ENCODE assay signal across 13 mouse cellular contexts in genomic region chr14:61603069-61603755, GRCm38 (mm10). TPM values are rescaled to one million over a fixed set of nuclear protein-coding genes. Genes with fewer than 3 reads are reported as not detected.
DNase-seq lines count a peak whose midpoint lies in the region; ATAC-seq and TF ChIP-seq lines count a peak whose summit lies in the region.
"Had no signal": no experiment of that assay in that cellular context is flagged by ENCODE, and none has a peak within 500 bp of the region (broad histone marks: within the 10 kb centered on the region; RNA-seq: fewer than 3 reads in every experiment).

No protein-coding gene starts in this region.

- WGBS in hindbrain, embryonic 10.5 days, result 77% methylated on average over 8 of the region's 8 CpGs
- WGBS in hindbrain, postnatal 0 days, result 66% methylated on average over 8 of the region's 8 CpGs
- WGBS in neural tube, embryonic 11.5 days, result 74% methylated on average over 8 of the region's 8 CpGs
- WGBS in neural tube, embryonic 15.5 days, result 61% methylated on average over 8 of the region's 8 CpGs
- 66% methylated on average over 8 of the region's 8 CpGs for WGBS in forebrain, embryonic 12.5 days
- 71% methylated on average over 8 of the region's 8 CpGs for WGBS in stomach, embryonic 16.5 days

- no peak for ATAC-seq in hindbrain, postnatal 0 days
- no peak for ATAC-seq in neural tube, embryonic 11.5 days (ENCODE audit: insufficient read depth, low FRiP score, low TSS enrichment)
- no peak for ATAC-seq in neural tube, embryonic 15.5 days (ENCODE audit: low FRiP score)
- ATAC-seq in forebrain, embryonic 12.5 days (ENCODE audit: low FRiP score), result peak; percentile 74; the same call in 1 of the 2 replicates
- peak; percentile 34; the same call in 1 of the 2 replicates for ATAC-seq in stomach, embryonic 16.5 days (ENCODE audit: insufficient read depth, low FRiP score)

- no peaks in the 10 kb centered on the region for H3K9me3 ChIP-seq in hindbrain, embryonic 10.5 days
- H3K9me3 ChIP-seq in hindbrain, postnatal 0 days (ENCODE audit: low read length), result no peaks in the 10 kb centered on the region
- no peaks in the 10 kb centered on the region for H3K9me3 ChIP-seq in neural tube, embryonic 11.5 days (ENCODE audit: control insufficient read depth, low read length)
- no peaks in the 10 kb centered on the region for H3K9me3 ChIP-seq in neural tube, embryonic 15.5 days (replicated peaks)
- H3K9me3 ChIP-seq in forebrain, embryonic 12.5 days, result no peaks in the 10 kb centered on the region
- no peaks in the 10 kb centered on the region for H3K9me3 ChIP-seq in stomach, embryonic 16.5 days (replicated peaks; ENCODE audit: control insufficient read depth, low read length)
- H3K9me3 ChIP-seq: heart, embryonic 13.5 days had no signal

- H3K9ac ChIP-seq in hindbrain, postnatal 0 days (replicated peaks; ENCODE audit: low read length), result no peak overlapping the region
- no peak overlapping the region for H3K9ac ChIP-seq in neural tube, embryonic 11.5 days (ENCODE audit: low read length)
- no peak overlapping the region for H3K9ac ChIP-seq in neural tube, embryonic 15.5 days (replicated peaks)
- no peak overlapping the region for H3K9ac ChIP-seq in forebrain, embryonic 12.5 days
- no peak overlapping the region for H3K9ac ChIP-seq in stomach, embryonic 16.5 days (ENCODE audit: low read length)
- H3K9ac ChIP-seq: heart, embryonic 13.5 days had no signal

- no peaks in the 10 kb centered on the region for H3K27me3 ChIP-seq in hindbrain, embryonic 10.5 days (ENCODE audit: insufficient read depth, poor library complexity, severe bottlenecking)
- no peaks in the 10 kb centered on the region for H3K27me3 ChIP-seq in hindbrain, postnatal 0 days (ENCODE audit: insufficient read depth, low read length)
- no peaks in the 10 kb centered on the region for H3K27me3 ChIP-seq in neural tube, embryonic 11.5 days (ENCODE audit: control insufficient read depth, insufficient read depth, low read length)
- no peaks in the 10 kb centered on the region for H3K27me3 ChIP-seq in neural tube, embryonic 15.5 days (replicated peaks)
- no peaks in the 10 kb centered on the region for H3K27me3 ChIP-seq in forebrain, embryonic 12.5 days
- H3K27me3 ChIP-seq in stomach, embryonic 16.5 days (ENCODE audit: control insufficient read depth, insufficient read depth, low read length), result no peaks in the 10 kb centered on the region
- H3K27me3 ChIP-seq: heart, embryonic 13.5 days had no signal

- no peak overlapping the region for H3K4me3 ChIP-seq in hindbrain, embryonic 10.5 days
- no peak overlapping the region for H3K4me3 ChIP-seq in hindbrain, postnatal 0 days (ENCODE audit: low read length)
- H3K4me3 ChIP-seq in neural tube, embryonic 11.5 days (ENCODE audit: low read depth, low read length), result no peak overlapping the region
- H3K4me3 ChIP-seq in neural tube, embryonic 15.5 days (replicated peaks), result no peak overlapping the region
- H3K4me3 ChIP-seq in forebrain, embryonic 12.5 days (replicated peaks), result no peak overlapping the region
- no peak overlapping the region for H3K4me3 ChIP-seq in stomach, embryonic 16.5 days (replicated peaks; ENCODE audit: low read length)
- H3K4me3 ChIP-seq: heart, embryonic 13.5 days had no signal

- H3K36me3 ChIP-seq in hindbrain, embryonic 10.5 days, result peaks cover 29% of the 10 kb centered on the region
- no peaks in the 10 kb centered on the region; the same call in 1 of the 2 replicates for H3K36me3 ChIP-seq in hindbrain, postnatal 0 days (ENCODE audit: insufficient read depth, low read length)
- no peaks in the 10 kb centered on the region for H3K36me3 ChIP-seq in neural tube, embryonic 11.5 days (ENCODE audit: control insufficient read depth, insufficient read depth, low read length)
- peaks cover 37% of the 10 kb centered on the region for H3K36me3 ChIP-seq in neural tube, embryonic 15.5 days
- peaks cover 37% of the 10 kb centered on the region for H3K36me3 ChIP-seq in forebrain, embryonic 12.5 days (replicated peaks)
- peaks cover 6% of the 10 kb centered on the region; the same call in 1 of the 2 replicates for H3K36me3 ChIP-seq in stomach, embryonic 16.5 days (ENCODE audit: control insufficient read depth, insufficient read depth, low read length)

- peaks cover 13% of the 10 kb centered on the region for H3K4me1 ChIP-seq in hindbrain, embryonic 10.5 days (replicated peaks)
- H3K4me1 ChIP-seq in hindbrain, postnatal 0 days (ENCODE audit: insufficient read depth, low read length), result peaks cover 3% of the 10 kb centered on the region; the same call in 1 of the 2 replicates
- H3K4me1 ChIP-seq in neural tube, embryonic 11.5 days (ENCODE audit: control insufficient read depth, insufficient read depth, low read length), result peaks cover 7% of the 10 kb centered on the region; the same call in 1 of the 2 replicates
- peaks cover 29% of the 10 kb centered on the region for H3K4me1 ChIP-seq in neural tube, embryonic 15.5 days
- peaks cover 17% of the 10 kb centered on the region for H3K4me1 ChIP-seq in forebrain, embryonic 12.5 days
- H3K4me1 ChIP-seq in stomach, embryonic 16.5 days (ENCODE audit: control insufficient read depth, insufficient read depth, low read length), result peaks cover 10% of the 10 kb centered on the region

- TF ChIP-seq CTCF in hindbrain, postnatal 0 days (IDR thresholded peaks at IDR 0.05; ENCODE audit: low read depth), result no peak

- peak overlapping the region; percentile 57 for H3K27ac ChIP-seq in hindbrain, embryonic 10.5 days
- no peak overlapping the region for H3K27ac ChIP-seq in hindbrain, postnatal 0 days
- H3K27ac ChIP-seq in neural tube, embryonic 11.5 days (ENCODE audit: low read depth, low read length), result no peak overlapping the region
- no peak overlapping the region for H3K27ac ChIP-seq in neural tube, embryonic 15.5 days (replicated peaks)
- H3K27ac ChIP-seq in forebrain, embryonic 12.5 days, result peak overlapping the region; percentile 27; the same call in 1 of the 2 replicates
- H3K27ac ChIP-seq in stomach, embryonic 16.5 days (ENCODE audit: low read length), result peak overlapping the region; percentile 40
- H3K27ac ChIP-seq: heart, embryonic 13.5 days; kidney, postnatal 0 days had no signal

- H3K4me2 ChIP-seq in hindbrain, postnatal 0 days (ENCODE audit: low read depth, low read length), result no peak overlapping the region
- H3K4me2 ChIP-seq in neural tube, embryonic 11.5 days (ENCODE audit: low read depth), result no peak overlapping the region
- no peak overlapping the region for H3K4me2 ChIP-seq in neural tube, embryonic 15.5 days
- no peak overlapping the region for H3K4me2 ChIP-seq in forebrain, embryonic 12.5 days
- no peak overlapping the region for H3K4me2 ChIP-seq in stomach, embryonic 16.5 days (ENCODE audit: low read depth, low read length)
- H3K4me2 ChIP-seq: heart, embryonic 13.5 days; liver, embryonic 11.5 days had no signal

- no peak for DNase-seq in hindbrain, embryonic 10.5 days (ENCODE audit: low spot score)
- DNase-seq in hindbrain, postnatal 0 days (ENCODE audit: low spot score), result no peak
- DNase-seq in neural tube, embryonic 11.5 days (ENCODE audit: low spot score), result peak; percentile 18
- DNase-seq in gastrocnemius, adult 18-20 months (ENCODE audit: low spot score), result no peak
- DNase-seq in right cerebral cortex, postnatal 36 days (ENCODE audit: low spot score in 2 of 2), result no peak
- DNase-seq: cerebellum, postnatal 14 days; lung, postnatal 14 days had no signal

RNA-seq across cellular contexts. Expression of gene Kcnrg, which starts 4.0 kb away (rescaled TPM):
- polyA plus RNA-seq in hindbrain, embryonic 10.5 days (2016; fragmentation: Nextera tagmentation; extraction: Ambion mirVana), result 0.39 and 0.84 TPM in 2 replicates
- total RNA-seq in hindbrain, postnatal 0 days (2014; rRNA removed), result 1.2 and 2.5 TPM in 2 replicates
- 1.5 TPM in 2 replicates for polyA plus RNA-seq in hindbrain, postnatal 0 days (2015; fragmentation: Nextera tagmentation; extraction: Ambion mirVana)
- polyA plus RNA-seq in neural tube, embryonic 11.5 days (2014; fragmentation: Nextera tagmentation; extraction: Ambion mirVana), result 1.0 and 1.2 TPM in 2 replicates
- polyA plus RNA-seq in neural tube, embryonic 15.5 days (2015; fragmentation: Nextera tagmentation; extraction: Ambion mirVana), result 2.1 and 2.2 TPM in 2 replicates
- 1.7 and 2.7 TPM in 2 replicates for polyA plus RNA-seq in forebrain, embryonic 12.5 days (2016; fragmentation: Nextera tagmentation; extraction: Ambion mirVana)
- polyA plus RNA-seq in stomach, embryonic 16.5 days (2015; fragmentation: Nextera tagmentation; extraction: Ambion mirVana), result 0.81 and 1.0 TPM in 2 replicates
- total RNA-seq in gastrocnemius, adult 18-20 months (2021), result under 1 TPM in 1 of 2 experiments, not detected in 1; 0.11 TPM

RNA-seq across cellular contexts. Expression of gene Trim13, which starts 5.2 kb away (rescaled TPM):
- polyA plus RNA-seq in hindbrain, embryonic 10.5 days (2016; fragmentation: Nextera tagmentation; extraction: Ambion mirVana), result 15.2 and 22.6 TPM in 2 replicates
- 8.5 and 13.1 TPM in 2 replicates for total RNA-seq in hindbrain, postnatal 0 days (2014; rRNA removed)
- polyA plus RNA-seq in hindbrain, postnatal 0 days (2015; fragmentation: Nextera tagmentation; extraction: Ambion mirVana), result 28.1 and 28.6 TPM in 2 replicates
- 29.7 and 29.9 TPM in 2 replicates for polyA plus RNA-seq in neural tube, embryonic 11.5 days (2014; fragmentation: Nextera tagmentation; extraction: Ambion mirVana)
- 38.2 and 44.8 TPM in 2 replicates for polyA plus RNA-seq in neural tube, embryonic 15.5 days (2015; fragmentation: Nextera tagmentation; extraction: Ambion mirVana)
- polyA plus RNA-seq in forebrain, embryonic 12.5 days (2016; fragmentation: Nextera tagmentation; extraction: Ambion mirVana), result 41.5 and 42.6 TPM in 2 replicates
- 22.6 and 26.3 TPM in 2 replicates for polyA plus RNA-seq in stomach, embryonic 16.5 days (2015; fragmentation: Nextera tagmentation; extraction: Ambion mirVana)
- 1 to 10 TPM; 7.5 to 8.6 TPM for total RNA-seq in gastrocnemius, adult 18-20 months (2021)

RNA-seq across cellular contexts. Expression of gene Spryd7, which starts 46.5 kb away (rescaled TPM):
- polyA plus RNA-seq in hindbrain, embryonic 10.5 days (2016; fragmentation: Nextera tagmentation; extraction: Ambion mirVana), result 13.5 and 13.7 TPM in 2 replicates
- 21.9 and 27.1 TPM in 2 replicates for total RNA-seq in hindbrain, postnatal 0 days (2014; rRNA removed)
- polyA plus RNA-seq in hindbrain, postnatal 0 days (2015; fragmentation: Nextera tagmentation; extraction: Ambion mirVana), result 58.0 and 61.8 TPM in 2 replicates
- polyA plus RNA-seq in neural tube, embryonic 11.5 days (2014; fragmentation: Nextera tagmentation; extraction: Ambion mirVana), result 21.2 and 23.9 TPM in 2 replicates
- 59.5 and 60.6 TPM in 2 replicates for polyA plus RNA-seq in neural tube, embryonic 15.5 days (2015; fragmentation: Nextera tagmentation; extraction: Ambion mirVana)
- polyA plus RNA-seq in forebrain, embryonic 12.5 days (2016; fragmentation: Nextera tagmentation; extraction: Ambion mirVana), result 19.8 and 22.1 TPM in 2 replicates
- polyA plus RNA-seq in stomach, embryonic 16.5 days (2015; fragmentation: Nextera tagmentation; extraction: Ambion mirVana), result 21.5 and 22.6 TPM in 2 replicates
- 10 to 100 TPM; 48.6 TPM for total RNA-seq in gastrocnemius, adult 18-20 months (2021)

Comparison
In these comparisons a context has a peak if more than half of its experiments do, and no peak if none do; other contexts are left out.
1. H3K27ac ChIP-seq: peak in hindbrain, embryonic 10.5 days (single experiment), forebrain, embryonic 12.5 days (single experiment) and stomach, embryonic 16.5 days (single experiment); none in hindbrain, postnatal 0 days (single experiment), neural tube, embryonic 11.5 days (single experiment) and neural tube, embryonic 15.5 days (single experiment).
2. ATAC-seq: peak in forebrain, embryonic 12.5 days (single experiment) and stomach, embryonic 16.5 days (single experiment); none in hindbrain, postnatal 0 days (single experiment), neural tube, embryonic 11.5 days (single experiment) and neural tube, embryonic 15.5 days (single experiment).